Mouse (Mus musculus) monocyte, adult 59 days (primary cell): ENCODE results near the gene Dydc1. TPM values are rescaled to one million over a fixed set of nuclear protein-coding genes. Genes with fewer than 3 reads are reported as not detected.

ENCODE experiments used
- total RNA-seq, 2 experiments: library from RNA; stranded (reverse); gene quantifications; one replicate each; pipeline ENCODE4 v1.2.4; 2023

Dydc1 gene
- not detected for total RNA-seq

GRCm38 (mm10) chr14:41072229-41072943 is at the start of gene Dydc1:
TSS of gene Dydc1 (plus strand) at chr14:41072911.

GRCm38 (mm10) chr14:41069108-41069507 is 3.6 kb upstream of the Dydc1 start, which contains the start of gene Dydc2:
TSS of gene Dydc2 (minus strand) at chr14:41069208.

GRCm38 (mm10) chr14:41104853-41105444 is 32.2 kb downstream of the Dydc1 start, which contains the start of gene Mat1a:
TSS of gene Mat1a (plus strand) at chr14:41105035.

GRCm38 (mm10) chr14:41131540-41131939 is 58.8 kb downstream of the Dydc1 start, which contains the start of gene Sftpa1:
TSS of gene Sftpa1 (plus strand) at chr14:41131782.

Other genes with a start within 250 kb of the Dydc1 start
- 1 to 10 TPM; 3.7 to 5.1 TPM for gene Sh2d4b, start 179.6 kb upstream of the Dydc1 start, total RNA-seq
- 100 to 1,000 TPM; 174 to 183 TPM for gene Tspan14, start 106.1 kb upstream of the Dydc1 start, total RNA-seq
- 1 to 10 TPM; 4.4 to 6.3 TPM for gene Fam213a, start 59.1 kb upstream of the Dydc1 start, total RNA-seq
- gene Dydc2, start 3.7 kb upstream of the Dydc1 start, total RNA-seq, result not detected
- gene Mat1a, start 32.1 kb downstream of the Dydc1 start, total RNA-seq, result not detected
- not detected for gene Sftpa1, start 58.9 kb downstream of the Dydc1 start, total RNA-seq
- gene Mbl1, start 78.5 kb downstream of the Dydc1 start, total RNA-seq, result not detected
- gene Sftpd, start 112.2 kb downstream of the Dydc1 start, total RNA-seq, result not detected
- gene Gm2832, start 205.9 kb downstream of the Dydc1 start, total RNA-seq, result not detected